Mouse (Mus musculus) gastrocnemius, adult 18-20 months (tissue): ENCODE data around the gene Lat2. TPM values are rescaled to one million over a fixed set of nuclear protein-coding genes. Genes with fewer than 3 reads are reported as not detected.

Source experiments
- DNase-seq: peaks from one replicate; pipeline ENCODE4 v3.0.0; 2021; ENCODE audit warnings: low spot score
- microRNA-seq: library from miRNA; unstranded; fragments of <30 nt; microRNA quantifications from one replicate; pipeline ENCODE4 v1.2.0, GENCODE M21; 2021
- total RNA-seq, 2 experiments: library from RNA; stranded (reverse); gene quantifications; 2 replicates each; pipeline ENCODE4 v1.2.3; 2021

Lat2 gene
- total RNA-seq, 2 experiments from 2014 or later, result 0.57 to 0.83 TPM

DNA sequence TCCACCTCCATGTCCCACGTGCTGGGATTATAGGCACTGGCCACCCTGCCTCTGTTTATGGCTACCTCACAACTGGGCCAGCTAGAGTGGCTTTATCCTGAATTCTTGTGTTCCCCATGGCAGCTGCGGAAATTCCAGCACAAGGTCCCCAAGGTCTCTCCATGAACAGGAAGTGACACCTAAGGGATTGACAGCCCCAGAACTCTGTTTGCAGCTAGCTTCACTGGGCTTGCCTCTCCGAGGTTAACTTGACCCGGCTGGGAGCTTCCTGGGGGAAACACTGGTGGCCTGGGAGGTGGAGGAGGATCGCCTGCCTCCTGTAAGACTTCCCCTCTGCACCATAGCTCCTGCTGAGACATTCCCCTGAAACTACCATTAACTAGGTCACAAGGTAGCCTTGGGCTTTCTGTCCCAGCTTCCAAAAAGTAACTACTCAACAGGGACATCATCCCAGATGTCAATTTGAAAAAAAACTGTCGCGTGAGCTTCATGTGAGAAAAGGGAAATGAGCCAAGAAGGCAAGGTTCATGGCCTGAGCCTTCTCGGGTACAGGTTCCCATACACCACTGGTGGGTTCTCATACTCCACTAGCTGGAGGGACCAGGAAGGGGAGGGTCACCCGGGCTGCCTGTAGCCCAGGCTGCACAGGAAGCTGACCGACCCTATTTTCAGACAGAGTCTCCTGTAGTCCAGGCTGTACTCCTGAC lies 42.2 kb downstream of the Lat2 start:
- no peak for DNase-seq

GRCm38 (mm10) chr5:134571730-134572507 lies 42.9 kb downstream of the Lat2 start:
- DNase-seq, result peak; percentile 62

GRCm38 (mm10) chr5:134568964-134569491 lies 45.8 kb downstream of the Lat2 start:
- no peak for DNase-seq

DNA sequence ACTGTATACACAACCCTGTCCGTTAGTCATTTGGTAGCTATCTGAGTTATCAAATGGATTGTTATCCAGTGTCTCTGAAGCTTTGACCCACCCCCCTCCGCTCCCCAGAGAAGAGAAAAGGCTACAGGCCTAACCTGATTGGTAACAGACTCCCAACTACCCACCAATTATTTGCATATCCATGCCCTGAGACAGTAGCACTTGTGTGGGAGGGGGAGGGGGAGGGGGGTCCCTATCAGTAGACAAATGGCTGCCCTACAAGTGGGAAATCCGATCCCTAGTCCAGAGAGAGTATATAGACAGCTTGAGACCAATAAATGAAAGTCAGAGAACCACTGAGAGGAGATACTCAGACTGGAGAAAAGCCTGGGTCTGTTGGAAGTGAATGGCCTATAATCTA lies 46.8 kb downstream of the Lat2 start:
- no peak for DNase-seq

DNA sequence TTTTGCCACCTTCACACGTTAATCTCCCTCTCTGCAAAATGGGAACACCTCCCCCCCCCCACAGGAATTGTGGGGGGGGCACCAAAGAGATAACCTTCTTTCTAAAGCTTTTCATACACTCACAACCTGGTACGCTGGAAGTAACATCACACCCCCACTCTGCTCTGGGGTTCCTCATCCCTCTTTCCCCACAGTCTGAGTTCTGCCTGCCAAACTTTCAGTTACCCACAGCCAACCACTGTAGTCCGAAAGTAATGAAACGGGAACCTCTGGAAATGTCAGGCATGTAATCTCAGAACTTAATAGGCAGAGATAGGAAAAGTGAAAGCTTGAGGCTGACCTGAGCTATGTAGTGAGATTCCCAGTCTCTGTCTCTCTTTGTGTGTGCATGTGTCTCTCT lies 47.4 kb downstream of the Lat2 start:
- no peak for DNase-seq

DNA sequence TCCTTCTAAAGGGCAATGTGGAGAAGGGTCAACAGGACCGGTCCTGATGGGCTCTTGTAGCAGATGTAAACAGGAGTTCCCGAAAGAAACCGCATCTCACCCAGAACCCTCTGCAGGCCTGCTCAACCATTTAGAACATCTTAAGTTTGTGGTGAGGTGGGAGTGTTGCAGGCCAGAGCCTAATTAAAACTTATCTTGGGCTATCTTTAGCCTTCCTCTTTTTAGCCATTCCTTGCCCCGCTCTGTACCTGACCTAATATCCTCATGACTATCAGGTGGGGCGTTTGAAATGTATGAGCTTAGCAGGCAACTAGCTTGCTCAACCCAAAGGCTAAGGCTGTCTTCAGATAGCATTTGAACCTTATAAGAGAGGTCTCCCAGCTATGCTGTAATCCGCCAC lies 49.1 kb downstream of the Lat2 start:
- DNase-seq, result no peak

DNA sequence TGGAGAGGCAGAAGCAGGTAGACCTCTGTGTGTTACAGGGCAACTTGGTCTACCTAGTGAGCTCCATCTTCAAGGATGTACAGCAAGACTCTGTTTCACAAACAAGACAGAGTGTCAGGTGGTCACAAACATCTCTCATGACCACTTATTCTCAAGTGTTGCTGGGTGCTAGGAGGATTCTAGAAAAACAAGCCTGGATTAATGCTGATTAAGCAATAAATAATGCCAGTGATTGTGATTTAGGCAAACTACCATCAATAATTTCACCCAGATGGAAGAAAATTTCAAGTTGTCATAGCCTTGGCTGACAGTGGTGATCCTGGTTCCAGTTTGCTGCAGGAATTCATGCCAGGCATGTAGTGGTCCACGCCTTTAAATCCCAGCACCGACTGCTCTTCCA lies 50.6 kb downstream of the Lat2 start:
- no peak for DNase-seq

DNA sequence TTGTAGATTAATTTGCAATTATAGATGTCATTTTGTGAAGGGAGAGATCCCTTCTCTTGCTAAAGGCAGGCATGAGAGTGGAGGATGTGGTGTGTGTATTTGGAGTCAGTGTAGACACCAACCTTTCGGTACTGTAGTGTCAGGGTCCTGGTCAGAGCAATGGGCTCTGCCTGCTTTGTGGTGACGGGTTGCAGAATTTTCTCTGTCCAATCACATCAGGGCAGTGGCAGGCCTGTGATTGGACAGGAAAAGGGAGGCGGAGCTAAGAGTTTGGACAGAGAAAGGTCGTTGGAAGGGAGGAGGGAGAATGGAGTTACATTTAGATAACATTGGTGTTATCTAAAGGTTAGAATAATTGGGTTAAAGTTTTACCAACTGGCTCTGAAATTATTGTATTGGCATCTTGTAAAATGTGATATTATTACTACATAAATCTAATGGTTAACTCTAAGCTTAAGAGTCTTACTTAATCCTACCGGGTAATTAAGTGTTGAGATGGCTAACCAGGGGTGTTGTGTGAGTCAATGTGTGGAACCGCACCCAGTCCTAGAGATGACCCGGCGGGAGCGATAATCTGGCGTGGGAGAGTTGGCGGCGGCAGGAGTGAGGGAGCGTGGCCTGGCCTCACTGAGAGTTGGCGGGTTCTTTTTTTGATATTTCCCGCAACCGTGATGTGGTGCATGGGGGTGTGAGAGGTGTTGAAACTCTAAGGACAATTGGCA lies 54.2 kb downstream of the Lat2 start:
- no peak for DNase-seq

GRCm38 (mm10) chr5:134560071-134560449 lies 54.8 kb downstream of the Lat2 start, which contains the start of gene Syna:
Gene Syna, minus strand, starts transcription at chr5:134560171.
- DNase-seq, result no peak

DNA sequence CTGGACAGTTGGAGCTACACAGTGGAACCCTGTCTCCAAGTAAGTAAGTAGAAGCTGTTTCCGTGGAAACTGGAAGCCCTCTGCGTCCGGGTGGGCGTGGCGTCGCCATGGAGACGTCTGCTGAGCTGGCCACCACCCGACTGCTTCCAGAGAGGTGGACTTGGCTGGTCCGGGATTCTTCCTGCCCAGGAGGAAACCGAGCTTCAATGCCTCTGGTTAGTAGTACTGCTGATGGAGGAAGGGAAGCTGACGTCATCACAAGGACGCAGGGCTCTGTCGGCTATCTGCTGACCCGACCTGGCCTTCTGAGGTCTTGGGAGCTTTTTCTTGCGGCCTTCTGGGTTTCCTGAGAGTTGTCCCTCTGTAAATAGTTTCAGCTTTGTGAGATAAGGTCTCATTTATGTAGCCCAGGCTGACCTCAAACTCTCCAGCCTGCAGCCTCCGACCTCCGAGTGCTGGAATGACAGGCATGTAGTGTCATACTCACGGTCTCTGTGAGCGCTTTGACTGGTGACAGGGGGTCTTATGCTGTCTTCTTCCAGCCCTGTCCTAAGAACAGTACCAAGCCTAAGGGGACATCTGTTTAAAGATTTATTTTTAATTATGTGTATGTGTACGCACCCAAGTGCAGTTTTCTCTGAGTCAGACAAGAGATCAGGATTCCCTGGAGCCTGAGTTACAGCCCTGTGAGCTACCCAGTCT lies 59.2 kb downstream of the Lat2 start:
- peak; percentile 53 for DNase-seq

DNA sequence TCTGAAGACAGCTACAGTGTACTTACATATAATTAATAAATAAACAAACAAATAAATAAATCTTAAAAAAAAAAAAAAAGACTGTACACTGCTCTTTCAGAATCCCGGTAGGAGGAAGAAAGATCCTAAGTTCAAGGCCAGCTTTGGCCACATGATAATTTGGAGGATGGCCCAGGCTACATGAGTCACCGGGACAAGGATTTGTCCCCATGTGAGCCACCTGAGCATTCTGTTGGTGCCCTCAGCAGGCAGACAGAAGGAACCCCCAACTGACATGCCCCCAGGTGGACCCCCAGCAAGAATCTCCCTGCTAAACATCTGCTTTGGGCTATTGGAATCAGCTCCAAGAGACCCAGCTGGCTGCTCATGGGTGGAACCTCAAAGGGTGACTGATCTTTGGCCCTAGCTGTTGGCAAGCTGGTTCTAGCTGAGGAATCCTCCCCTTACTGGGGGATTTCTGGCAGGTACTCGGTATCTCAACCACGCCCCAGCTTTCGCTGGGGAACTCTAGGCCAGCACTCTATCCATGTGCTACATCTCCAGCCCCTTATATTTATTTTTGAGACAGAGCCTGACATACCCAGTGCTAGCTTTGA lies 60.8 kb downstream of the Lat2 start:
- DNase-seq, result no peak

DNA sequence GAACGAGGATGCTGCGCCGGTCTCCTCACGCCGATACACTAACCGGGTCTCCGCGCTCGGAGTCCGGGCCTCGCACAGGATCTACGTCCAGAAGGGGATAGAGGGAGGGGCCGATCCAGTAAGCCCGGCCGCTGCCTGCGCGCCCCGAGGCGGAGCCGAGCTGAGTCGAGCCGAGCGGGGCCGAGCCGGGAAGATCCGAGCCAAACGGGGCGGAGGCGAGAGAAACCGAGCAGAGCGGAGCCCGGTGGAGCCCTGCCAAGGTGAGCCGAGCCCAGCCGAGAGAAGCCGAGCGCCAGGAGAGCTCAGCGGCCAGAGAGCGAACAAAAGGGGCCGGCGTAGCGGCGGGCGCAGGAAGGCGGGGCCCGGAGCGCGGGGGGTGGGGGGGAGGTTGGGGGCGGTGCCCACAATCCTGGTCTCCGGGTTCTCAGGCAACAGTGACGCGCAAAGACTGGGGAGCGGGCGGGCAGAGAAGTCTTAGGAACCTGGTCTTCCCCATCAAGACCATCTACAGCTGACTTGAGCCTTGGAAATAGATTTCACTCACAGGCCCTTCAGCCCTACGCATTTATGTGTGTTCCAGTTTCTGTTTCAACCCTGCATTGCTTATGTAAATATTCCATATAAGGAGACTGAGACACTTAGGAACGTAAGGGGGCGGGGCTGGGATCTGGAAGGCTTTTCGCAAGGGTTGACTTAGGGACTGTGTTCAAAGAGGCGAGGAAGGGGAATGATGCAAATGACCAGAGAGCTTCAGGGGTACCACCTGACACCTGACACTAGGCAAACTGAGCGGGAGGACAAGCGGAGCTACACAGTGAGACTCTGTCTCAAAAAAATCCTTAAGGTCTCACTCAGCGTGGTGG lies 62.5 kb downstream of the Lat2 start, which contains the start of gene Clip2:
TSS of gene Clip2 (minus strand) at position 325 of the 863 bp plus-strand sequence.
- peak; percentile 99 for DNase-seq

DNA sequence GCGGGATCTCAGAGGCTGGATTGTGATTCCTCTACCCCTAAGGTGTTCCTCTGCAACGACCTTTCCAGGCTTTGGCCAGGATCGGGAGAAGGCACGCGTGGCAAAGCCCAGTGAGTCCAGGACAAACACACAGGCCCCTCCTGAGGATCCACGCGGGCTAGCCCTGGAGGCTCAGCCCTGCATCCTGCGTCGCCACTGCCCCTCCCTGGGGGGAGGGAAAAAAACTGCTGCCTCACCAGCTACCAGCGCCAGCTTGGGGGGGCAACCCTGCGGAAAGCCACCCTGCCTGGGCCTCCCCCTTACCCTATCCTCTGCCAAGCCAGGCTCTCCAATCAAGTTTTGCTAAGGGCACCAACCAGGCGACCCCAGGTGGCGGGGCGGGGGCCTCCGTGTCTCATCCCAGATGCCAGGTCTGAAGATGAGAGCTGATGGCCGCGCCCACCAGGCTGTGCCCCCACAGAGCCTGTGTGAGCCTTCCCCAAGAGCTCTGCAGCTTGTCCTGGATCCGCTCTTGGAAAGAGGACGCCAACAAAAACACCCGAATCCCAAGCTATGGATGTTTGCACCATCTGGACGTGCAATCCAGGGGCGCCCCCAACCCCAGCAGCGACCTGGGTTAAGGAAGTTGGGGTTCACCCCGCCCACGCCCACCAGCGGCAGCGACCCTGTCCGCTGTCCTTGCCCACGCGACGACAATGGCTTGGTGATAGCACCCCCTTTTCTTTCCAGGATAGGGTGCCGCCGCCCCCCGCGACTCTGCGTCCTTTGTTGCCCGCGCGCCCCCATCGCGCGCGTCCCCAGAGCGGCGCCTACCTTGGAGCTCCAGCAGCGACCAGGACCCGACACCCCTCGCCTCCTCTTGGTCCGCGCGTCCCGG lies 63.4 kb downstream of the Lat2 start:
- peak; percentile 26 for DNase-seq

DNA sequence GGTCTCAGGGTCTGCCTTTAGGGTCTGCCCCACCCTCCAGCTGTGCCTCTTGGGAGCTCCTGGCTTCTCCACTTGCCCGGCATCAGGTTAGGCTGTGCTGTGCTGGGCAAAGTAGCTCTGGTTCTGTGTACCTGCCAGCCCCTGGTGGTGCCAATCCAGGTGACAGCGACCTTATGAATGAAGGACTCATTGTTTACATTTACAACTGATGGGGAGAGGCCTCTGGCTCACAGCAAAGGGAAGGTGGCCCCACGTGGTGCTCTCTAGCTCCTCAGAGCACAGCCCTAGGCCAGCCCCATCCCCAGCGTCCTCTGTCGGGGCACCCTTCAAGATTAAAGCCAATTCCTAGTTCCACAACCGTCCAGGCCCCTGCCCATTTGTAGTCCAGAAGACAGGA lies 64.0 kb downstream of the Lat2 start:
- no peak for DNase-seq

Small RNA genes lying within 50 kb of the gene (microRNA-seq; reads per million reads assigned to microRNA genes)
- gene Mir7228, result 1.0 reads per million

Other genes with a start within 250 kb of the Lat2 start
- gene Gtf2ird1, start 158.3 kb downstream of the Lat2 start, total RNA-seq, result 10 to 100 TPM; 10.9 to 19.9 TPM
- 1 to 10 TPM; 1.7 to 3.0 TPM for gene Clip2, start 62.6 kb downstream of the Lat2 start, total RNA-seq
- gene Syna, start 54.9 kb downstream of the Lat2 start, total RNA-seq, result not detected
- gene Rfc2, start 33.7 kb downstream of the Lat2 start, total RNA-seq, result 10 to 100 TPM; 17.6 to 18.9 TPM
- gene Eif4h, start 24.5 kb upstream of the Lat2 start, total RNA-seq, result 10 to 100 TPM; 84.8 to 94.1 TPM
- 1 to 10 TPM; 1.4 to 1.8 TPM for gene Limk1, start 73.6 kb upstream of the Lat2 start, total RNA-seq
- gene Eln, start 132.3 kb upstream of the Lat2 start, total RNA-seq, result 10 to 100 TPM; 14.1 to 15.7 TPM